Mouse (Mus musculus): Measurements from ENCODE around the gene Rcl1.

Gene Rcl1

GRCm38 (mm10) chr19:29100874-29101542 is at the start of gene Rcl1:
TSS of gene Rcl1 (plus strand) at chr19:29101375.
- DNase-seq (ENCODE audit: low read depth), result peak; percentile 94

GRCm38 (mm10) chr19:29052786-29053185 is 48.4 kb upstream of the Rcl1 start:
- DNase-seq (ENCODE audit: low read depth), result no peak

GRCm38 (mm10) chr19:29054594-29054993 is 46.6 kb upstream of the Rcl1 start:
- no peak for DNase-seq (ENCODE audit: low read depth)

- no peak for DNase-seq (ENCODE audit: low read depth)
Measured at GRCm38 (mm10) chr19:29055469-29055868, 45.7 kb upstream of the Rcl1 start.

- no peak for DNase-seq (ENCODE audit: low read depth)
Measured at GRCm38 (mm10) chr19:29058741-29059140, 42.4 kb upstream of the Rcl1 start.

- no peak for DNase-seq (ENCODE audit: low read depth)
Measured at GRCm38 (mm10) chr19:29059688-29060087, 41.5 kb upstream of the Rcl1 start.

- DNase-seq (ENCODE audit: low read depth), result no peak
Measured at GRCm38 (mm10) chr19:29060299-29060698, 40.9 kb upstream of the Rcl1 start.

GRCm38 (mm10) chr19:29063009-29063408 is 38.2 kb upstream of the Rcl1 start:
- DNase-seq (ENCODE audit: low read depth), result no peak

GRCm38 (mm10) chr19:29063577-29064363 is 37.4 kb upstream of the Rcl1 start:
- DNase-seq (ENCODE audit: low read depth), result peak; percentile 93

- peak; percentile 74 for DNase-seq (ENCODE audit: low read depth)
Measured at GRCm38 (mm10) chr19:29064451-29065102, 36.6 kb upstream of the Rcl1 start.

GRCm38 (mm10) chr19:29066981-29067471 is 34.1 kb upstream of the Rcl1 start:
- DNase-seq (ENCODE audit: low read depth), result peak; percentile 87

GRCm38 (mm10) chr19:29069195-29069594 is 32.0 kb upstream of the Rcl1 start:
- DNase-seq (ENCODE audit: low read depth), result no peak

- no peak for DNase-seq (ENCODE audit: low read depth)
Measured at GRCm38 (mm10) chr19:29074802-29075201, 26.4 kb upstream of the Rcl1 start.

- no peak for DNase-seq (ENCODE audit: low read depth)
Measured at GRCm38 (mm10) chr19:29088628-29089027, 12.5 kb upstream of the Rcl1 start.

GRCm38 (mm10) chr19:29092194-29092593 is 9.0 kb upstream of the Rcl1 start:
- DNase-seq (ENCODE audit: low read depth), result no peak

GRCm38 (mm10) chr19:29099106-29099505 is 2.1 kb upstream of the Rcl1 start:
- DNase-seq (ENCODE audit: low read depth), result no peak

GRCm38 (mm10) chr19:29099596-29099995 is 1.6 kb upstream of the Rcl1 start:
- no peak for DNase-seq (ENCODE audit: low read depth)

- DNase-seq (ENCODE audit: low read depth), result no peak
Measured at GRCm38 (mm10) chr19:29100261-29100660, 914 bp upstream of the Rcl1 start.

GRCm38 (mm10) chr19:29101591-29101990 is 416 bp downstream of the Rcl1 start:
- no peak for DNase-seq (ENCODE audit: low read depth)

- DNase-seq (ENCODE audit: low read depth), result no peak
Measured at GRCm38 (mm10) chr19:29102098-29102497, 923 bp downstream of the Rcl1 start.

- no peak for DNase-seq (ENCODE audit: low read depth)
Measured at GRCm38 (mm10) chr19:29105816-29106215, 4.6 kb downstream of the Rcl1 start.

GRCm38 (mm10) chr19:29106261-29106660 is 5.1 kb downstream of the Rcl1 start:
- no peak for DNase-seq (ENCODE audit: low read depth)

GRCm38 (mm10) chr19:29112662-29113061 is 11.5 kb downstream of the Rcl1 start:
- no peak for DNase-seq (ENCODE audit: low read depth)
